Mouse (Mus musculus) midbrain, embryonic 15.5 days (tissue): Measurements from ENCODE around the gene Abhd10. TPM values are rescaled to one million over a fixed set of nuclear protein-coding genes. Genes with fewer than 3 reads are reported as not detected.

Experiments
- ATAC-seq: fragments of 200-750 bp; cut with Nextera tagmentation; replicated peaks from 2 replicates; pipeline ENCODE4 v1.8.0; 2017; ENCODE audit warnings: moderate TSS enrichment
- H3K27ac ChIP-seq: fragments of 300-500 bp; sonication (generic); 2 replicates; pipeline ENCODE4 v1.5.1; 2015; ENCODE audit warnings: mild to moderate bottlenecking, inconsistent platforms
- H3K27me3 ChIP-seq: fragments of 300-500 bp; sonication (generic); replicated peaks from 2 replicates; pipeline ENCODE4 v1.6.1; 2015; ENCODE audit warnings: inconsistent platforms
- H3K36me3 ChIP-seq: fragments of 300-500 bp; sonication (generic); replicated peaks from 2 replicates; pipeline ENCODE4 v1.6.1; 2015; ENCODE audit warnings: inconsistent platforms
- H3K4me1 ChIP-seq: fragments of 300-500 bp; sonication (generic); 2 replicates; pipeline ENCODE4 v1.6.1; 2015; ENCODE audit warnings: inconsistent platforms
- H3K4me2 ChIP-seq: fragments of 300-500 bp; sonication (generic); 2 replicates; pipeline ENCODE4 v1.6.1; 2015; ENCODE audit warnings: inconsistent platforms, mild to moderate bottlenecking, moderate library complexity
- H3K4me3 ChIP-seq: fragments of 300-500 bp; sonication (generic); 2 replicates; pipeline ENCODE4 v1.5.1; 2015; ENCODE audit warnings: mild to moderate bottlenecking, inconsistent platforms
- H3K9ac ChIP-seq: fragments of 300-500 bp; sonication (generic); 2 replicates; pipeline ENCODE4 v1.6.1; 2015; ENCODE audit warnings: mild to moderate bottlenecking, inconsistent platforms
- H3K9me3 ChIP-seq: fragments of 300-500 bp; sonication (generic); 2 replicates; pipeline ENCODE4 v1.6.1; 2016; ENCODE audit warnings: inconsistent platforms
- WGBS: fragments of 180-500 bp; shearing (Covaris S2); methylation state at CpG from one replicate; pipeline ENCODE4 v1.1.7; 2015; ENCODE audit warnings: mixed read lengths; 5-methylcytosine and 5-hydroxymethylcytosine counted together
- polyA plus RNA-seq: library from polyadenylated mRNA; unstranded; fragments of >200 nt; fragmentation: Nextera tagmentation; extraction: Ambion mirVana; gene quantifications from 2 replicates; pipeline ENCODE4 v1.2.1, GENCODE M21; 2015

Abhd10 gene
- polyA plus RNA-seq, 1 experiment from 2014 or later = 42.0 TPM

DNA sequence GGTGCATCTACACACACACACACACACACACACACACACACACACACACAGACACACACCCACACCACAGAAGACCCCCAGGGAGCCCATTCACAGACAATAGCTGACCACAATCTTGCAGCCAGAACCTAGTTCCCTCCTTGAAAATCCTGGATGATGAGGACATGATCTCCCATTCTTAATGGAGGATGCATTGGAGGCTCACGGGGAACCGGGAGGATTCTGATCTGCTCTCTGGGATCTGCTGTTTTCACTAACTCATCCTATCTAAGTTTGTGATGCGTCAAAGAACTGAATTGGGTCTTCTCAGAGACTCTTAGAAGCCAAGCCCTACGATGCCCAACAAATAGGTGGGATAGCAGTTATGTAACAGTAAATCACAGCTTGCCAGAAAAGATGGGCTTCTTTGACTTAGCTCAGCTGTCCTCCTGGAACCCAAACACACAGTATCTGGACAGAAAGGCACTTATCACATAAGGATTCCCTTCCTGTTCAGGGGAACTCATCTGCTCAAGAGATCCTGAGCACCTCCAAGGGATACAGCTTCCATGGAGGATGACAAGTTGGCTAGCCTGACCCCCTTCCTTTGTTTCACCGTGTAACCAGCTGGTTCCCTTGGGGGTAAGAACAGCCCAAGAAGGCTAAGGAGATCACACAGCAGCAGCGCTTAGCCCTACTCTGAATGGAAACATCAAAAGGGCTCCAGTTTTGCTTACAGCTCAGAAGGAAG is 19.4 kb downstream of the Abhd10 start:
- Histone ChIP-seq H3K27me3 (no peaks in the 10 kb centered on the region), H3K36me3 (peaks cover 10% of the 10 kb centered on the region), H3K4me3 (peak overlapping the region; percentile 60), H3K27ac (peak overlapping the region; percentile 97), H3K9ac (peak overlapping the region; percentile 73), H3K4me2 (peak overlapping the region; percentile 71), H3K9me3 (no peaks in the 10 kb centered on the region), H3K4me1 (peaks cover 37% of the 10 kb centered on the region)
- ATAC-seq = peak; percentile 48
- 19% methylated on average over 6 of the region's 6 CpGs for WGBS

DNA sequence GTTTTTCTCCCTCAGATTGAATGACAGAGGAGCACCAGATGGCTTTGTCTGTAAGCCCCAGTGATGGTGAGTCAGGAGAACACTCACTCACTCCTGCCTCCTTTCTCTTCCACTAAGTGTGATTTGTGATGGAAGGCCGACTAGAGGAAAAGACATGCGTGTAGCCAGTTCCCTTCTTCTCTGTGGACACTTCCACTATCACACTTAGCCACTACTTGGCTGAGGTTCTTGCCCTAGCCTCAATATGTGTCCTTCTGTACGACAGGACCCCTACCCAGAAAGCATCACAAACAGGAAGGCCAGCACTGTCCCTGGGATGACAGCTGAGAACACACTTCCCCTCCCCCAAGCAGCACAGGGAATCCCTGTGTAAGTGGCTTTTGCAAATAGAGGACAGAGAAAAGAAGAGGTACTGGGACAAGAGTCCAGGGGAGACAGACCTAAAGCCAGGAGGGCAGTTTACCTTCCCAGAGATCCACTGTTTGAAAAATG is 20.2 kb downstream of the Abhd10 start:
- no peaks in the 10 kb centered on the region for H3K9me3 ChIP-seq
- peak overlapping the region; percentile 73 for H3K9ac ChIP-seq
- ATAC-seq = no peak
- peak overlapping the region; percentile 97 for H3K27ac ChIP-seq
- peak overlapping the region; percentile 71 for H3K4me2 ChIP-seq
- peaks cover 12% of the 10 kb centered on the region for H3K36me3 ChIP-seq
- 33% methylated on average over 3 of the region's 3 CpGs for WGBS
- H3K27me3 ChIP-seq = no peaks in the 10 kb centered on the region
- H3K4me3 ChIP-seq = peak overlapping the region; percentile 60
- peaks cover 37% of the 10 kb centered on the region for H3K4me1 ChIP-seq

DNA sequence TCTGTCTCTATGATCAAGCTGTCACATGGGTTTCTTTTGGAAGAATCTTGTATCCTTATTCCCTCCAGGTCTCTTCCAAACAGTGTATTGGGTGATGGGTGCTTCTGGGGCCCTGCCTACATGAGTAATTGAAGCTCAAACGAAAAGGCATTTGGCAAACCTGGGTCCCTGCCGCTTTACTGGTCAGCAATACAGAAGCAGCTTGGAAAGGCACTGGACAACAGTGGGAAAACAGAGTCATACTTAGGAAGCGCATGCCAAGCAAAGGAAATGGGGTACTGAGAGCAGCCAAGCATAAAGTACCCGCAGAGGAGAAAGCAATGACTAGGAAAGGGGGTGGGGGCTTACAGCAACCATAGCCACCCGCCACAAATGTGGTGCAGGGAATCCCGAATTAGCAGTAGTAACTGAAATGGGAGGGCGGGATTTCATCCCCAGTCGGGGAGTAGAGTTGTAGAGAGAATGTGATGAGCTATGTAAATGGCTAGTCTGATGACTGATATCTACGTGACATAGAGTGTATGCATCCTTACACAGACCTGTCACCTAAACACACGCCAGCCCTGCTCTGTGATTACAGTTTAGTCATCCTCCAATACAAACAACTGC is 22.6 kb downstream of the Abhd10 start:
- Histone ChIP-seq H3K9me3 (no peaks in the 10 kb centered on the region), H3K4me2 (no peak overlapping the region), H3K4me1 (peaks cover 37% of the 10 kb centered on the region), H3K27me3 (no peaks in the 10 kb centered on the region), H3K9ac (no peak overlapping the region), H3K27ac (no peak overlapping the region), H3K4me3 (no peak overlapping the region), H3K36me3 (peaks cover 19% of the 10 kb centered on the region)
- WGBS = 87% methylated on average over 10 of the region's 10 CpGs
- ATAC-seq = no peak

DNA sequence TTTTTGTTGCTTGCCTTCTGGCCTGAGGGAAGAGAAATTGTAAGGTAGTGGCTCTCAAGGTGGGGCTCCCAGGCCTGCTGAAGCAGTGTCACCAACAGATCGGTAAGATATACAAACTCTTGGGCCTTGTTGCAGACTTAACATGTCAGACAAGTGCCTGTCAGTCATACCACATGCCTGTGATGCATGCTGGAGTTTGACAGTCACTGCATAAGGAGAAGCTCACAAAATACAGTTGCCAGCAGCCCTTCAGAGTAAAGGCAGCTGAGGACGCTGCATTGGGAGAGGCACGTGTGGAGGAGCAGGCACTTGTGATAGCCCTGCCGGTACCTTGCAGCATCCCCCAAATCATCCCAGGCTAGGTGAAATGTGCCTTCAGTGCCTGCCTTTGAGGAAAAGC is 24.5 kb downstream of the Abhd10 start:
- 93% methylated on average over 4 of the region's 4 CpGs for WGBS

DNA sequence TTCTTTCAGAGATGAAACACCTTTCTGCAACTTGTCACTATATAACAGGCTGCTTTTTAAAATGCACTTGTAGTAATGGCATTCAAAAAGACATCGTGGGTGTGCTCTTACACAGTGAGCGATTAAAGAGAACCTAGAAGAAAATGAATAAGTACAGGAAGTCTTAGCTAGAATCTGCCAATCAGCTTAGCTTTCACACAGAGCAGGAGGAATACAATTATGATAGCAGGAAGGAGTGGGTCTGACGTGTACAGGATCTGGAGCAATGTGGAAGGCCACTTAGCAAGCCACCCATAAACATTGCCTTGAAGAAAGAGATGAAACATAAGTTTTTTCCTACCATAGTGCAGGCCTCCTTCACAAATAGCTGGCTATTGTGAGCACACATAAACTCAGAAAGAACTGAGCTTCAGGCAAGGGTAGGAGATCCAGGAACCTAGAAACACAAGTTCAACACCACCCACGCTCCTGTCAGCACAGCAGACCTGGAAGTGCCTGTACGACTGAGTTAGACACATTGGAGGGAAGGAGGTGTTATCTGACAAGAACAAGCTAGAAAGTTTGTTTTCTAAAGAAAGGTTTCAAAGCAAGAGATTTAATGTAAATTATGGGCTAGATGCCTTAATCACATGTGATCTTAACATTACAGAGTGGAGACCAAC is 28.1 kb downstream of the Abhd10 start:
- Histone ChIP-seq H3K4me3 (no peak overlapping the region), H3K9ac (no peak overlapping the region), H3K36me3 (peaks cover 32% of the 10 kb centered on the region), H3K27ac (no peak overlapping the region), H3K4me1 (0 out of 2 replicates have a peak, but pooled peaks cover 6% of the 10 kb centered on the region), H3K4me2 (no peak overlapping the region), H3K27me3 (no peaks in the 10 kb centered on the region), H3K9me3 (no peaks in the 10 kb centered on the region)
- no peak for ATAC-seq
- 91% methylated on average over 5 of the region's 5 CpGs for WGBS

More for the DNA sequence above, 24.5 kb downstream of the Abhd10 start:
- Histone ChIP-seq H3K4me3 (no peak overlapping the region), H3K36me3 (peaks cover 19% of the 10 kb centered on the region), H3K4me1 (peaks cover 35% of the 10 kb centered on the region), H3K9ac (no peak overlapping the region), H3K9me3 (no peaks in the 10 kb centered on the region), H3K27me3 (no peaks in the 10 kb centered on the region), H3K4me2 (no peak overlapping the region), H3K27ac (no peak overlapping the region)
- no peak for ATAC-seq

DNA sequence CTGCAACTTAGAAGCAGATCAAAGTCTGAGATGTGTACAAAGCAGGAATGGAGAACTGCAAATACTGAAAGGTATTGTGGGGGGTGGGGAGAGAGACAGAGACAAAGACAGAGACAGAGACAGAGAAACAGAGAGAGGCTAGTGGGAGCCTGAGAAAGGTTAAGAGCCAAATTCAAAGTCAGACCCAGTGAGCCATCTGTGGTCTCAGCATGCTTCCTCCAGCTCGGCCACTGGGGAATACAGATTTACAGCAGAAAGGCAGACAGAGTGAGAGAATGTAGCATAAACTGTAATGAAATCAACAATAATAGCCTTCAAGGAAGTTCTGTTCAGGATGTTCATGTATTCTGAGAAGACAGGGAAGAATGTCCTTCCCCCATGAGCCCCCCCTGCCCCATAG is 28.9 kb downstream of the Abhd10 start:
- H3K36me3 ChIP-seq = peaks cover 31% of the 10 kb centered on the region

DNA sequence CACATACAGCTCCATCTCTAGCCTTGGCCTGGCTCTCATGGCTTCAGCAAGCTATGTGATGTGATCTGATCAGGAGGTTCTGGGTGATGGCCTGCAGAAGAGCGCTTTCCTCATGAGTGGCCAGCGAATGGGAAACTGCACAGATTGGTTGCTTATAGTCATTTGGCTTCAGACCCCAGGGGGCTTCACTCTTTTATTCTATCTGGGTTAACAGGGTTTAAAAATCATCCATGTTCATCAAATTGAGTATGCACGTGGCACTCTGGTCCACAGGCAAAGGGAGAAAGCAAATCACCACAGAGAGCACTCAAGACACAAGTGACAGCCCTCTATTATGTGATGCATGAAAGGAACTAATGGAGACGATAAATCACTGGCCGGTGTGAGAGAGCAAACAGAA is 29.5 kb downstream of the Abhd10 start:
- no peak for ATAC-seq
- WGBS = 67% methylated on average over 5 of the region's 5 CpGs
- no peak overlapping the region for H3K4me3 ChIP-seq
- H3K4me2 ChIP-seq = no peak overlapping the region
- 0 out of 2 replicates have a peak, but pooled peaks cover 2% of the 10 kb centered on the region for H3K4me1 ChIP-seq
- no peak overlapping the region for H3K9ac ChIP-seq
- H3K36me3 ChIP-seq = peaks cover 25% of the 10 kb centered on the region
- H3K27ac ChIP-seq = no peak overlapping the region
- H3K9me3 ChIP-seq = no peaks in the 10 kb centered on the region
- H3K27me3 ChIP-seq = no peaks in the 10 kb centered on the region

More for the DNA sequence above, 28.9 kb downstream of the Abhd10 start:
- no peak overlapping the region for H3K4me2 ChIP-seq
- 74% methylated on average over 1 of the region's 1 CpGs for WGBS
- no peak for ATAC-seq
- no peaks in the 10 kb centered on the region for H3K9me3 ChIP-seq
- H3K27me3 ChIP-seq = no peaks in the 10 kb centered on the region
- H3K27ac ChIP-seq = no peak overlapping the region
- H3K9ac ChIP-seq = no peak overlapping the region
- no peak overlapping the region for H3K4me3 ChIP-seq
- 0 out of 2 replicates have a peak, but pooled peaks cover 2% of the 10 kb centered on the region for H3K4me1 ChIP-seq

DNA sequence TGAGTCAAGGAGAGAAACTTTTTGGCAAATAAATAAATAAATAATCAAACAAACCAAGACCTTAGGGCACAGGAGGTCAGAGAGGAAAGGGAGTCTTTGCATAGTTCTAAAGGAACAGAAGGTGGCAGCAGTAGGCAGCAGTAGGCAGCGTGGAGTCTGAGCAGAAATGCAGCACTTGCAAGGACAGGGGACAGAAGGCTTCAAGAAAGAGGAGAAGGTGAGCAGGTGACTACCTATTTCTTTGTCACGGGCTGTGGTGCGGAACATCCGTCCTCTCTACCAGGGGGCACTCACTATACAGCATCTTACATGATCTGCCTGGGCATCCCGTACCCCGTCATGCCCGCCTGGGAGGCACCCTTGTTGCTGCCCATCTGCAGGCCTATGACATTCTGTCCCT is 31.5 kb downstream of the Abhd10 start:
- WGBS = 70% methylated on average over 7 of the region's 7 CpGs
- peak; percentile 12; the same call in 1 of the 2 replicates for ATAC-seq
- no peaks in the 10 kb centered on the region for H3K9me3 ChIP-seq
- H3K36me3 ChIP-seq = peaks cover 13% of the 10 kb centered on the region; the same call in 1 of the 2 replicates
- H3K4me3 ChIP-seq = no peak overlapping the region
- H3K9ac ChIP-seq = no peak overlapping the region
- H3K27ac ChIP-seq = no peak overlapping the region
- H3K27me3 ChIP-seq = no peaks in the 10 kb centered on the region
- H3K4me2 ChIP-seq = no peak overlapping the region
- H3K4me1 ChIP-seq = 0 out of 2 replicates have a peak, but pooled peaks cover 2% of the 10 kb centered on the region

DNA sequence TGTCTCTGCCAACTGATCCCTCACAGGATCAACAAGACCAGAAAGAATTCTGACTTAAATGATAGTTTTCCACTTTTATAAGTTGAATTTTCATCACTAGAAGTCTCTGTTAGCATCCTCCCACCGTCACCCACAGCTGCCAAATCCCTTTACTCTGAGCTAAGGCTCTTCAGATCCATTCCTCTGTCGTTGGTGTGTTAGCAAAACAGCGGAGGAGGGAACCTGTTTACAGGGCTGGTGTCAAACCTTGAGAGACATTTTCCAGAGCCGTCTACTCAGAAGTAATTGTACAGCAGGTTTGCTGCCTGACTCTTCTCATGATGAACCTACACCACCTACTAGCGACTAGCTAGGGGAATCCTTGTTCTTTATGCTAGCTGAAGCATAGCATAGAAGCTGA is 43.5 kb downstream of the Abhd10 start:
- Histone ChIP-seq H3K9me3 (no peaks in the 10 kb centered on the region), H3K4me3 (no peak overlapping the region), H3K4me2 (no peak overlapping the region), H3K27ac (no peak overlapping the region), H3K27me3 (no peaks in the 10 kb centered on the region), H3K36me3 (no peaks in the 10 kb centered on the region), H3K4me1 (peaks cover 5% of the 10 kb centered on the region), H3K9ac (no peak overlapping the region)
- WGBS = 82% methylated on average over 5 of the region's 5 CpGs
- ATAC-seq = no peak

DNA sequence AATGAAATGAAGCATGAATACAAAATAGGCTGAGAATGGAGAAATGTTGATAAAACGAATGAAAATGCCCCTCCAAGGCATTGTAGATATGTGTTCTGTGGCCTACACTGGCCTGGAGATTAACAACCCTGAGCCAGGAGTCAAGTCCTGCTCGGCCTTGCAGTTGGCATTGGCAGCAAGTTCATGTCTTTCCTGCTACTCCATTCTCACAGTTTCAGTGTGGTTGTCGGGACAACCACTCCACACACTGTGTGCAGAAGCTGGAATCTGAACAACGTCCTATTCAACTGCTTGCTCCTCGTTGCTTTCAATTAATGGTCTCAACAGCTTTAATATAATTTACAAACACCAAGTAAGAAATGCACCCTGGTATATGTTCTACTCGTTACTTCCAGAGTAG is 44.8 kb downstream of the Abhd10 start:
- H3K27ac ChIP-seq = no peak overlapping the region
- H3K4me3 ChIP-seq = no peak overlapping the region
- WGBS = 52% methylated on average over 6 of the region's 6 CpGs
- no peaks in the 10 kb centered on the region for H3K27me3 ChIP-seq
- ATAC-seq = peak; percentile 60; the same call in 1 of the 2 replicates
- H3K9ac ChIP-seq = no peak overlapping the region
- H3K9me3 ChIP-seq = no peaks in the 10 kb centered on the region
- H3K36me3 ChIP-seq = no peaks in the 10 kb centered on the region
- peaks cover 5% of the 10 kb centered on the region for H3K4me1 ChIP-seq
- no peak overlapping the region for H3K4me2 ChIP-seq

DNA sequence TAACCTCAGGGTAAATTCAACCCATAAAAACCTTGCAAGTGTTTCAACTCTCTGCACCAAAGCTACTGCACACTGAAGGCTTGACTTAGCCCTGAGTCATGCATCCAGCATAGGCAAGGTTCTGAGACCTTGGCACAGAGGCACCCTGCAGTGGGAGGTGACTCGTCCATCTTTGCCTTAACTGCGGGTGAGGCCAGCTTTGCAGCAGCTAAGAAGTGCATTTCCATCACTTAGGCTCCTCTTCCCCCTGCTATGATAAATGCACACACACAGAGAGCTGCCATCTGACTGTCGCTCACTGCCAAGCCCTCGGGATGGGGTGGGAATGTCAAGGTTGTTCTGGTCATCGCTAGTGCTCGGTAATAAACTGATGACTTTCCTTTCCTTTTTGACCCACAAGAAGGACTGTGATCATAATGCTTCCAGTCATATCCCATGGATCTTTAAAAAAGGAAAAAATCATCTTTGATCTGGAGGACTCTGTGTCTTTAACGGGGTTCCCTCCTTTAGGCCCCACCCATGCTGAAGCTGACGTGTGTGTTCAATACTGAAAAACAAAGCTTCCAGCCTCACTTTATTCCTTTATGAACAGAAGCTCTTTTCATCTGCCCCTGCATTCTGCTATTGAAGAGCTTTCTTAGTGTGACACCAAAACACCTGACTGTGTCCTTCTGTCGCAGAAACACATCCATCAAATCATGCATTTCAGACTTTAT is 47.2 kb downstream of the Abhd10 start:
- Histone ChIP-seq H3K9ac (no peak overlapping the region), H3K27me3 (no peaks in the 10 kb centered on the region), H3K36me3 (no peaks in the 10 kb centered on the region), H3K9me3 (no peaks in the 10 kb centered on the region), H3K4me1 (peaks cover 6% of the 10 kb centered on the region), H3K4me2 (no peak overlapping the region), H3K27ac (no peak overlapping the region), H3K4me3 (no peak overlapping the region)
- no peak for ATAC-seq
- 70% methylated on average over 9 of the region's 9 CpGs for WGBS

DNA sequence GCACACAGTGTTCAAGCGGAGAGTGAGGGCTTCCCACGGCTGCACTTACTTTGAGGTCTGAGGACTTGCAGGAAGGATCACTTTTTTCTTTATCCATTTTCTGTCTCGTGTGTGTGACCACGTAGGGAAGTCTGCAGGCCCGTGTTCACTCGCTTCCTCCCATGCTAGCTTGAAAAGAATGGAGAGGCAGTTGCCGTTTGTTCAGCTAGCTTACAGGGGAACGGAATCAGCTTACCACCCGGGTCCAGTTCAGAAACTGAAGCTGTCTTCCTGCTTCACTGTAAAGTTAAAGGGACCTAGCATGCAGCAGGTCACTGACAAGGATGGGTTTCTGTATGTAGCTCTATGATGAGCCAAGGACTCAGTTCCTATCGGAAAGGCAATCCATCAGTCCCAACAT is 49.2 kb downstream of the Abhd10 start, which contains the start of gene Tmprss7:
Gene Tmprss7 (minus strand): TSS at position 101 of the 400 bp plus-strand sequence.
- Histone ChIP-seq H3K27ac (0 out of 2 replicates have a peak within 1 kb of the TSS, but pooled peaks have one; percentile 5), H3K9me3 (no peaks in the 10 kb centered on the region), H3K4me3 (no peak within 1 kb of the TSS), H3K36me3 (no peaks in the 10 kb centered on the region), H3K4me1 (peaks cover 14% of the 10 kb centered on the region), H3K4me2 (no peak within 1 kb of the TSS), H3K9ac (no peak within 1 kb of the TSS), H3K27me3 (no peaks in the 10 kb centered on the region)
- ATAC-seq = no peak
- 59% methylated on average over 10 of the region's 10 CpGs for WGBS
